Mouse (Mus musculus) embryonic fibroblast, embryonic 13.5 days (primary cell): ENCODE data around the gene Gcsam. TPM values are rescaled to one million over a fixed set of nuclear protein-coding genes. Genes with fewer than 3 reads are reported as not detected.
A peak's percentile ranks its signal among the peaks of the same experiment; 100 is the strongest.

ENCODE experiments used
- H3K27ac ChIP-seq: 2 replicates; pipeline ENCODE4 v1.5.1; 2012; ENCODE audit warnings: low read length, control low read depth, inconsistent platforms; ENCODE audit not compliant: insufficient read depth
- H3K4me1 ChIP-seq: 2 replicates; pipeline ENCODE4 v1.6.1; 2011; ENCODE audit warnings: low read length; ENCODE audit not compliant: control insufficient read depth, insufficient read depth
- H3K4me3 ChIP-seq: 2 replicates; pipeline ENCODE4 v1.5.1; 2011; ENCODE audit warnings: mild to moderate bottlenecking, control low read depth, low read length; ENCODE audit not compliant: insufficient read depth
- CTCF ChIP-seq: IDR thresholded peaks from 2 replicates; pipeline ENCODE4 v1.5.1; 2011; ENCODE audit warnings: mild to moderate bottlenecking, control low read depth, low read length, moderate library complexity, borderline replicate concordance; ENCODE audit not compliant: insufficient read depth
- POLR2A ChIP-seq: IDR thresholded peaks from 2 replicates; pipeline ENCODE4 v1.6.1; 2011; ENCODE audit warnings: low read depth, mild to moderate bottlenecking, control low read depth, low read length, moderate library complexity
- polyA plus RNA-seq: library from polyadenylated mRNA; stranded (reverse); fragments of >200 nt; gene quantifications from 2 replicates; pipeline ENCODE4 v1.2.4, GENCODE M21; 2011; ENCODE audit warnings: low read depth; ENCODE audit not compliant: missing spikeins, insufficient read length

The Gcsam gene
- polyA plus RNA-seq = not detected in 2 replicates

GRCm38 (mm10) chr16:45610267-45610666, at the start of gene Gcsam:
TSS of gene Gcsam (plus strand) at chr16:45610380.
- Histone ChIP-seq H3K4me1 (no peaks in the 10 kb centered on the region), H3K27ac (no peak within 1 kb of the TSS)
- no peak for TF ChIP-seq POLR2A
- no peak for TF ChIP-seq CTCF

GRCm38 (mm10) chr16:45561747-45562146, 48.4 kb upstream of the Gcsam start:
- no peak overlapping the region for H3K4me3 ChIP-seq
- no peak overlapping the region for H3K27ac ChIP-seq
- H3K4me1 ChIP-seq = no peaks in the 10 kb centered on the region
- no peak for TF ChIP-seq POLR2A
- TF ChIP-seq CTCF = no peak

More at GRCm38 (mm10) chr16:45610267-45610666, at the start of gene Gcsam:
- no peak within 1 kb of the TSS for H3K4me3 ChIP-seq

GRCm38 (mm10) chr16:45572307-45572706, 37.9 kb upstream of the Gcsam start:
- Histone ChIP-seq H3K4me3 (no peak overlapping the region), H3K4me1 (no peaks in the 10 kb centered on the region), H3K27ac (no peak overlapping the region)
- TF ChIP-seq POLR2A = no peak
- no peak for TF ChIP-seq CTCF

GRCm38 (mm10) chr16:45579883-45580282, 30.3 kb upstream of the Gcsam start:
- Histone ChIP-seq H3K27ac (no peak overlapping the region), H3K4me3 (no peak overlapping the region), H3K4me1 (no peaks in the 10 kb centered on the region)
- TF ChIP-seq CTCF (no peak), POLR2A (no peak)

- no peak for TF ChIP-seq POLR2A
- 0 out of 2 replicates have a peak, but pooled peaks have one; percentile 22 for TF ChIP-seq CTCF
- Histone ChIP-seq H3K4me3 (no peak overlapping the region), H3K4me1 (no peaks in the 10 kb centered on the region)
These were observed 27.7 kb upstream of the Gcsam start for GRCm38 (mm10) chr16:45582512-45582911.

GRCm38 (mm10) chr16:45593656-45594055, 16.5 kb upstream of the Gcsam start:
- TF ChIP-seq POLR2A (no peak), CTCF (no peak)
- H3K4me1 ChIP-seq = no peaks in the 10 kb centered on the region
- no peak overlapping the region for H3K27ac ChIP-seq
- H3K4me3 ChIP-seq = no peak overlapping the region

More at GRCm38 (mm10) chr16:45582512-45582911, 27.7 kb upstream of the Gcsam start:
- no peak overlapping the region for H3K27ac ChIP-seq

GRCm38 (mm10) chr16:45595494-45595893, 14.7 kb upstream of the Gcsam start:
- Histone ChIP-seq H3K27ac (no peak overlapping the region), H3K4me1 (no peaks in the 10 kb centered on the region), H3K4me3 (no peak overlapping the region)
- TF ChIP-seq POLR2A (no peak), CTCF (no peak)

GRCm38 (mm10) chr16:45608481-45608954, 1.7 kb upstream of the Gcsam start:
- H3K27ac ChIP-seq = no peak overlapping the region
- no peak overlapping the region for H3K4me3 ChIP-seq
- no peaks in the 10 kb centered on the region for H3K4me1 ChIP-seq
- TF ChIP-seq CTCF (no peak), POLR2A (no peak)

- no peak for TF ChIP-seq POLR2A
- no peak for TF ChIP-seq CTCF
- Histone ChIP-seq H3K27ac (no peak overlapping the region), H3K4me3 (no peak overlapping the region), H3K4me1 (no peaks in the 10 kb centered on the region)
These were observed 880 bp upstream of the Gcsam start for GRCm38 (mm10) chr16:45609300-45609699.

GRCm38 (mm10) chr16:45613247-45613646, 3.1 kb downstream of the Gcsam start:
- no peak for TF ChIP-seq CTCF
- TF ChIP-seq POLR2A = no peak
- no peaks in the 10 kb centered on the region for H3K4me1 ChIP-seq
- H3K27ac ChIP-seq = no peak overlapping the region
- no peak overlapping the region for H3K4me3 ChIP-seq
